Mouse (Mus musculus) lung, embryonic 16.5 days (tissue): Measurements from ENCODE around the gene Map7. TPM values are rescaled to one million over a fixed set of nuclear protein-coding genes. Genes with fewer than 3 reads are reported as not detected.

Experiments used
- ATAC-seq: fragments of 200-750 bp; cut with Nextera tagmentation; 2 replicates; pipeline ENCODE4 v1.8.0; 2017; ENCODE audit warnings: low read depth, mild to moderate bottlenecking, moderate library complexity
- H3K27ac ChIP-seq: fragments of 300-500 bp; sonication (generic); 2 replicates; pipeline ENCODE4 v1.5.1; 2014; ENCODE audit warnings: mild to moderate bottlenecking, control low read depth, low read length
- H3K27me3 ChIP-seq: fragments of 300-500 bp; sonication (generic); 2 replicates; pipeline ENCODE4 v1.6.1; 2014; ENCODE audit warnings: low read depth, low read length, mixed read lengths; ENCODE audit not compliant: control insufficient read depth, insufficient read depth
- H3K36me3 ChIP-seq: fragments of 300-500 bp; sonication (generic); 2 replicates; pipeline ENCODE4 v1.6.1; 2014; ENCODE audit warnings: low read length; ENCODE audit not compliant: control insufficient read depth, insufficient read depth
- H3K4me1 ChIP-seq: fragments of 300-500 bp; sonication (generic); replicated peaks from 2 replicates; pipeline ENCODE4 v1.6.1; 2014; ENCODE audit warnings: low read length, mixed read lengths; ENCODE audit not compliant: control insufficient read depth, insufficient read depth
- H3K4me2 ChIP-seq: fragments of 300-500 bp; sonication (generic); 2 replicates; pipeline ENCODE4 v1.6.1; 2014; ENCODE audit warnings: low read depth, low read length, control low read depth
- H3K4me3 ChIP-seq: fragments of 300-500 bp; sonication (generic); 2 replicates; pipeline ENCODE4 v1.5.1; 2014; ENCODE audit warnings: mild to moderate bottlenecking, low read length, control low read depth
- H3K9ac ChIP-seq: fragments of 300-500 bp; sonication (generic); 2 replicates; pipeline ENCODE4 v1.6.1; 2014; ENCODE audit warnings: low read length, control low read depth
- H3K9me3 ChIP-seq: fragments of 300-500 bp; sonication (generic); 2 replicates; pipeline ENCODE4 v1.6.1; 2016; ENCODE audit warnings: low read length; ENCODE audit not compliant: control insufficient read depth
- WGBS: fragments of 180-500 bp; shearing (Covaris S2); extraction: QIAGEN DNeasy Blood & Tissue Kit; methylation state at CpG from one replicate; pipeline ENCODE4 v1.1.7; 2014; 5-methylcytosine and 5-hydroxymethylcytosine counted together
- polyA plus RNA-seq: library from polyadenylated mRNA; unstranded; fragments of >200 nt; fragmentation: Nextera tagmentation; extraction: Ambion mirVana; gene quantifications from 2 replicates; pipeline ENCODE4 v1.2.1, GENCODE M21; 2015

Gene Map7
- polyA plus RNA-seq, 1 experiment from 2014 or later, result 14.4 TPM

- WGBS, result 52% methylated on average over 13 of the region's 13 CpGs
- no peaks in the 10 kb centered on the region for H3K9me3 ChIP-seq
- H3K4me2 ChIP-seq, result no peak overlapping the region
- no peaks in the 10 kb centered on the region for H3K27me3 ChIP-seq
- no peak overlapping the region for H3K4me3 ChIP-seq
- H3K27ac ChIP-seq, result no peak overlapping the region
- no peak overlapping the region for H3K9ac ChIP-seq
- H3K4me1 ChIP-seq, result 0 out of 2 replicates have a peak, but pooled peaks cover 3% of the 10 kb centered on the region
- no peaks in the 10 kb centered on the region for H3K36me3 ChIP-seq
- no peak for ATAC-seq
Measured at GRCm38 (mm10) chr10:20194847-20195540, 46.7 kb downstream of the Map7 start.

- Histone ChIP-seq H3K9me3 (no peaks in the 10 kb centered on the region), H3K4me2 (no peak overlapping the region), H3K4me1 (0 out of 2 replicates have a peak, but pooled peaks cover 3% of the 10 kb centered on the region), H3K27ac (no peak overlapping the region), H3K36me3 (no peaks in the 10 kb centered on the region), H3K27me3 (no peaks in the 10 kb centered on the region), H3K4me3 (no peak overlapping the region), H3K9ac (no peak overlapping the region)
- ATAC-seq, result no peak
- 50% methylated on average over 7 of the region's 7 CpGs for WGBS
Measured at GRCm38 (mm10) chr10:20197039-20197438, 48.8 kb downstream of the Map7 start.

- H3K9me3 ChIP-seq, result no peaks in the 10 kb centered on the region
- H3K9ac ChIP-seq, result no peak overlapping the region
- no peaks in the 10 kb centered on the region for H3K36me3 ChIP-seq
- 0 out of 2 replicates have a peak, but pooled peaks cover 3% of the 10 kb centered on the region for H3K4me1 ChIP-seq
- 63% methylated on average over 10 of the region's 10 CpGs for WGBS
- no peak overlapping the region for H3K4me3 ChIP-seq
- H3K27me3 ChIP-seq, result no peaks in the 10 kb centered on the region
- H3K4me2 ChIP-seq, result no peak overlapping the region
- no peak overlapping the region for H3K27ac ChIP-seq
- no peak for ATAC-seq
Measured at GRCm38 (mm10) chr10:20198968-20199737, 50.9 kb downstream of the Map7 start.

GRCm38 (mm10) chr10:20201236-20201635 lies 53.0 kb downstream of the Map7 start:
- Histone ChIP-seq H3K4me2 (no peak overlapping the region), H3K27ac (no peak overlapping the region), H3K36me3 (no peaks in the 10 kb centered on the region), H3K27me3 (no peaks in the 10 kb centered on the region), H3K9me3 (no peaks in the 10 kb centered on the region), H3K9ac (no peak overlapping the region), H3K4me3 (no peak overlapping the region), H3K4me1 (0 out of 2 replicates have a peak, but pooled peaks cover 3% of the 10 kb centered on the region)
- WGBS, result 52% methylated on average over 3 of the region's 3 CpGs
- ATAC-seq, result no peak

DNA sequence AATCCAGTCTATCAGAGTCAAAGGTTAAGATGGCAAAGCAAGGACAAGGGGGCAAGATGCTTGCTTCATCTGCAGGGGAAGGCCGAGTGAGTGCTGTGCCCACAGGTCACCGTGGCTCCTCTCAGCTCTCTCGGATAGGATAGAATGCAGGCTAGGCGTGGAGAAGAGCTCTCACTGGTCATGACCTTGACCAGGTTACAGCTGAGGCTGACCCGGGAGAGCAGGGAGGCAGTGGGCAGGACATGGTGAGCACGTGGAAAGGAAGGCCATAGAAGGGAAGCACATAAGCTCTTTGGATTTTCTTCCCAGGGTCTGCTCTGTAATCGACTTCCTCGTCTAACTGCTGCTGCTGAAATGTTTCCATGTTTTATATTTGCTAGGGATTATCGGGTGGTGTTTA lies 53.9 kb downstream of the Map7 start:
- ATAC-seq, result no peak
- Histone ChIP-seq H3K27ac (no peak overlapping the region), H3K4me2 (no peak overlapping the region), H3K9me3 (no peaks in the 10 kb centered on the region), H3K27me3 (no peaks in the 10 kb centered on the region), H3K36me3 (no peaks in the 10 kb centered on the region), H3K4me3 (no peak overlapping the region), H3K4me1 (0 out of 2 replicates have a peak, but pooled peaks cover 3% of the 10 kb centered on the region), H3K9ac (no peak overlapping the region)
- WGBS, result 64% methylated on average over 9 of the region's 9 CpGs

DNA sequence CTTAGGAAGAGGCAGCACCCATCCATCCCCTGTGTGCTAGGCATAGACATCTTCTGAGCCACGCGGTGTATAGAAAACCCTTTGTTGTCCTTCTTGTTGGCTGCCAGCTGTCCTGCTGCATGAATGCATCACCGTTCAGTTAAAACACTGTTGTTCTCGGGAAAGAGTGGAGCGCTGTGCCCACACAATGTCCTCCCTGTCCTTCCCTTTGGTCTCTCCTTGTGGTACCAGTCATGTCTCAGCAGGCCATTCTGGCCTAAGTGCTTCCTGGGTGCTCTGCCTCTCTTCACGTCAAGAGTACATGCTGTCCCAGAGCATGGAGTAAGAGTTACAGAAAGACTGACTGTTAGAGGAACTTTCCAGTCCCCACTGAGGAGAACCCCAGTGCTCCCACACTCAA lies 54.5 kb downstream of the Map7 start:
- WGBS, result 82% methylated on average over 6 of the region's 6 CpGs

GRCm38 (mm10) chr10:20203502-20203901 lies 55.2 kb downstream of the Map7 start:
- no peak overlapping the region for H3K4me2 ChIP-seq
- H3K9ac ChIP-seq, result no peak overlapping the region
- no peak for ATAC-seq
- 0 out of 2 replicates have a peak, but pooled peaks cover 3% of the 10 kb centered on the region for H3K4me1 ChIP-seq
- WGBS, result 75% methylated on average over 6 of the region's 6 CpGs
- H3K9me3 ChIP-seq, result no peaks in the 10 kb centered on the region
- H3K27ac ChIP-seq, result no peak overlapping the region
- no peaks in the 10 kb centered on the region for H3K36me3 ChIP-seq
- no peak overlapping the region for H3K4me3 ChIP-seq
- no peaks in the 10 kb centered on the region for H3K27me3 ChIP-seq

More for the DNA sequence above, 54.5 kb downstream of the Map7 start:
- no peak overlapping the region for H3K9ac ChIP-seq
- H3K4me1 ChIP-seq, result 0 out of 2 replicates have a peak, but pooled peaks cover 3% of the 10 kb centered on the region
- no peaks in the 10 kb centered on the region for H3K27me3 ChIP-seq
- no peaks in the 10 kb centered on the region for H3K9me3 ChIP-seq
- no peaks in the 10 kb centered on the region for H3K36me3 ChIP-seq
- H3K4me2 ChIP-seq, result no peak overlapping the region
- no peak for ATAC-seq
- H3K27ac ChIP-seq, result no peak overlapping the region
- no peak overlapping the region for H3K4me3 ChIP-seq

DNA sequence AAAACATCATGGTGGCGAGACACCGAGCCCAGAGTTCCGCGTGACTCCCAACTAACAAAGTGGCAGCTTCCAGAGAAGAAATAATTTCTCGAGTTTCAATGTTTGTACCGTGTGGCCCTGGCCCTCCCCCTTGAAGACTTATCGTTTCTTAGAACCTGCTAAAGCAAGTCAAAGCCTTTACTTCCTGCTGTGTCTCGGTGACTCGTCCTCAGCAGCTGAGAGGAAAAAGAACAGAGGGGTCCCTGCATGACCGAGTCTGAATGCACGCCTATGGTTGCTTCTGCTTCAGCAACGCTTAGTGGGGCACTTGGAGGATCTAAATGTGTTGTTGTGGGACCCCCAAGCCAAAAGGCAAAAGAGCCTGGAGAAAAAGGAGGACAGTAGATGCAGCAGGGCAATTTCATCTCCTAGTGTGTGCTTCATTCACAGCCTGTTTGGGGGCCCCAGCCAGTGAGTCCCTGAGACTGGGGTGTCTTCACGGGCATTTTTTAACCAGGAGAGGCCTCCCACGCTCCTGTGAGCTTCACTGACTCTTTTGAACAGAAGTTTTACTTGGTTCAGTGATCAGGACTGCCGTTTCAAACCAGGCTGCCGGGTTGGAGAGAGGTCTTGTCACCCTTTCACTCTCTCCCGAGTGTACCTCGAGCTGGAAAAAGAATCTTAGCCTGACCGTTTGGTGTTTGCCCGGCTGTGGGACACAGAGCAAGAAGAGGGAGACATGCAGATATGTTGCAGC lies 56.6 kb downstream of the Map7 start:
- Histone ChIP-seq H3K36me3 (no peaks in the 10 kb centered on the region), H3K9me3 (no peaks in the 10 kb centered on the region), H3K4me1 (no peaks in the 10 kb centered on the region), H3K9ac (no peak overlapping the region), H3K4me2 (no peak overlapping the region), H3K4me3 (no peak overlapping the region), H3K27me3 (no peaks in the 10 kb centered on the region), H3K27ac (no peak overlapping the region)
- 50% methylated on average over 20 of the region's 20 CpGs for WGBS
- no peak for ATAC-seq

DNA sequence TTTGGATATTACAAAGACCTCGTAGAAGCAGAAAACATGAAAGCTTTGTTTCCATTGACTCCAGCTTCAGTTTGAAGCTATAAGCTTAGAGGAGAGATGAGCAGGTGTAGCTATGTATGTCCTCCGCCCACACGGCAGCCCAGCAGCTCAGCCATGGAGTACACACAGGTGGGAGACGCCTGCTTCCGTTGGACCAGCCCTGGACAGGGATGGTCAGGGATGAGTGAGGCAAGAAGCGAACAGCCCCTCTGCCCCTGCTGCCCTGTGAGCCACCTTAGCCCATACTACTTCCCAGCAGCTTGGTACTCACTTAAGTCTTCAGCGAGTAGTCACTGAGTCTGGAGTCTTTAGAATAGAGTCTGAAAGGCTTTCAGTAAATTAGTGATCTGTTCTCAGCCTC lies 58.7 kb downstream of the Map7 start:
- H3K9me3 ChIP-seq, result no peaks in the 10 kb centered on the region

More for the DNA sequence above, 58.7 kb downstream of the Map7 start:
- Histone ChIP-seq H3K9ac (no peak overlapping the region), H3K4me2 (no peak overlapping the region), H3K36me3 (no peaks in the 10 kb centered on the region), H3K27ac (no peak overlapping the region), H3K4me3 (no peak overlapping the region), H3K4me1 (no peaks in the 10 kb centered on the region), H3K27me3 (no peaks in the 10 kb centered on the region)
- 83% methylated on average over 7 of the region's 7 CpGs for WGBS
- ATAC-seq, result no peak
